Mouse (Mus musculus): ENCODE results near the gene Ms4a5.

GRCm38 (mm10) chr19:11314354-11314753, 30.7 kb upstream of the Ms4a5 start, which contains the start of gene Ms4a14:
- TF ChIP-seq POLR2A (IDR thresholded peaks at IDR 0.05; ENCODE audit: insufficient read length, low read depth), result no peak
- TF ChIP-seq MAX (IDR thresholded peaks at IDR 0.05; ENCODE audit: low read depth), result no peak
- no peak for TF ChIP-seq TCF12 (IDR thresholded peaks at IDR 0.05; ENCODE audit: insufficient read depth, poor library complexity, severe bottlenecking)
- TF ChIP-seq USF1 (IDR thresholded peaks at IDR 0.05; ENCODE audit: low read depth), result no peak
- TF ChIP-seq REST (IDR thresholded peaks at IDR 0.05; ENCODE audit: insufficient read depth, insufficient read length), result no peak
- no peak for TF ChIP-seq E2F4 (IDR thresholded peaks at IDR 0.05; ENCODE audit: insufficient read depth)
- TF ChIP-seq CEBPB (IDR thresholded peaks at IDR 0.05; ENCODE audit: insufficient read depth, poor library complexity, severe bottlenecking), result no peak

Measured in myocyte (in vitro differentiated cells).